Mouse (Mus musculus): ENCODE results near the gene Tspan4.

DNA sequence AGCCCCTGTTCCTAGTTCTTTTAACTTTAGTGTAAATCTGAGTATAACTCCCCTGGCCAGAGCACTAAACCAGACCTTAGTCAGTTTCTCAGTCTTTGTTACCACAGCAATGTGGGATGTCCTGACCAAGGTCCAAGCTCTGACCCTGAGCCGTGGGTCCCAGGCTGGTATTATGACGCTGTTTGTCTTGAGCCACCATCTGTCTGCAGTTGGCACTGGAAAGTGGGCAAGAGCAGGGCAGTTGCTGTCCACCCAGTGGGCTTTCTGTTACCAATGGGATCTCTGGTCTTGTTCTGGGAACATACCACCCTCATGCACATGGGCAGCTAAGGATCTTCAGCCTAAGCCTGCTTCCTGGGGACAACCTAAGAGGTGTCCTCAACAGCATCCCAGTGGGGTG, 67.5 kb downstream of the Tspan4 start:
- TF ChIP-seq POLR2A (IDR thresholded peaks at IDR 0.05; ENCODE audit: low read depth, low read length) = no peak
- TF ChIP-seq CTCF (IDR thresholded peaks at IDR 0.05; ENCODE audit: extremely low read depth, insufficient read depth, insufficient read length, insufficient replicate concordance) = no peak
